In genomic region chr11:23767928-23768327, GRCm38 (mm10) we compare ENCODE assay signal across 1 mouse cellular context.
A peak's percentile ranks its signal among the peaks of the same experiment; 100 is the strongest.
TF ChIP-seq lines count a peak whose summit lies in the region.

No protein-coding gene starts in this region.

TF ChIP-seq in CH12.LX, 34 proteins besides CTCF, POLR2A, EP300 and RAD21 (continued from another document):
- TF ChIP-seq E2F4 (IDR thresholded peaks at IDR 0.05; ENCODE audit: insufficient replicate concordance, low read depth, low read length), result 0 out of 2 replicates have a peak, but pooled peaks have one; percentile 27
- no peak for TF ChIP-seq JUN (IDR thresholded peaks at IDR 0.05; ENCODE audit: insufficient read depth, low read depth, low read length)
